Mouse (Mus musculus) telencephalon, adult 2 months (tissue): ENCODE measurements around the gene Metap1d.
A peak's percentile ranks its signal among the peaks of the same experiment; 100 is the strongest.

Experiments used
- DNase-seq: peaks from one replicate; pipeline ENCODE4 v3.0.0-alpha.2; 2011; ENCODE audit warnings: low read depth, low spot score

The Metap1d gene

GRCm38 (mm10) chr2:71474345-71474744 is 21.3 kb downstream of the Metap1d start:
- no peak for DNase-seq

GRCm38 (mm10) chr2:71475311-71475710 is 22.2 kb downstream of the Metap1d start:
- no peak for DNase-seq

DNA sequence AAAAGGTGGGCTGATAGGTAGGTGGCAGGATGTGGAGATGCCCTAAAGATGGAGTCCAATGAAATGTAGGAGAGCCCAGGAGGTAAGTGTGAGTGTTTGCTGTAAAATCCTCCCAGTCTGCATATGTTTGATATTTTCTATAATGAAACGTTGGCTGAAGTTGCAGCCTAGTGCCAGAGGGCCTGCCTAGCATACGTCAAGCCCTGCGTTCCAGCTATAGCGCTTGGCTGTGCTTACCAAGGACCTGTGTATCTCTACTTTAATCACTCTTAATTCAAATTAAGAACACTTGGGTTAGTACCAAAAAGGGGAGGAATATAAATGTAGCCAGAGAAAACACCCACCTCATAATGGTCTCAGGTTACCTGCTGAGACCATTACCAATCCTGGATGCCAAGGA is 22.7 kb downstream of the Metap1d start:
- no peak for DNase-seq

DNA sequence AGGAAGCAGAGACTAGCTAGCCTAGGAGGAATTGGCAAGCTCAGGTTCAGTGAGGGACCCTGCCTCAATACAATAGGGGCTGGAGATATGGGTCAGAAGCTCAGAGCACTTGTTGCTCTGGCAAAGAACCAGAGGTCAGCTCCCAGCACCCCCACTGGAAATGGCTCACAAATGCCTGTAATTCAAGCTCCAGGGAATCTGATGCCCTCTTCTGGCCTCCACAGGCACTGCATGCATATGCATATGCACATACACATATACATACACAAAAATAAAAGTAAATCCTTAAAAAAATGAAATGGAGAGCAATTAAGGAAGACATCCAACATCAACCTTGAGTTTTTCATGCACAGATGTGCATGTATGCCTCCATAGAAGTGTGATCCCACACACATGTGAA is 24.7 kb downstream of the Metap1d start:
- no peak for DNase-seq

DNA sequence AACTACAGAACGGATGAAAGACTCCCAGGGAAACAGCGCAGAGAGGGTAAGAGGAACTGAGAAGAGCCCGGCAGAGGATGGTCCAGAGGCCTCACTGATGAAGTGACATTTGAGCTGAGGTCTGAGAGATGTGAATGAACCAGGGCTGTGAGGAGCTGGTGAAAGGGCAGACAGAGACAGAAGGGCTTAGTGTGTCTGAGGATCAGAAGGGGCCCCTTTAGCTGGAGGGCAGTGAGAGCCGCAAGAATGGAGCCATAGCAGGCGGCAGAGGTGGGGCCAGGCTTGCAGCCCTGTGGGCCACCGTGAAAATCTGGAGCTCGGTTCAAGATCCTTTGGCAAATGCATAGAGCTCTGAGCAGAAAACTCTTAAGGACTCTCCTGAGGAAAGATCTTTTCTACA is 26.8 kb downstream of the Metap1d start:
- DNase-seq = no peak

GRCm38 (mm10) chr2:71481825-71482224 is 28.7 kb downstream of the Metap1d start:
- DNase-seq = no peak

DNA sequence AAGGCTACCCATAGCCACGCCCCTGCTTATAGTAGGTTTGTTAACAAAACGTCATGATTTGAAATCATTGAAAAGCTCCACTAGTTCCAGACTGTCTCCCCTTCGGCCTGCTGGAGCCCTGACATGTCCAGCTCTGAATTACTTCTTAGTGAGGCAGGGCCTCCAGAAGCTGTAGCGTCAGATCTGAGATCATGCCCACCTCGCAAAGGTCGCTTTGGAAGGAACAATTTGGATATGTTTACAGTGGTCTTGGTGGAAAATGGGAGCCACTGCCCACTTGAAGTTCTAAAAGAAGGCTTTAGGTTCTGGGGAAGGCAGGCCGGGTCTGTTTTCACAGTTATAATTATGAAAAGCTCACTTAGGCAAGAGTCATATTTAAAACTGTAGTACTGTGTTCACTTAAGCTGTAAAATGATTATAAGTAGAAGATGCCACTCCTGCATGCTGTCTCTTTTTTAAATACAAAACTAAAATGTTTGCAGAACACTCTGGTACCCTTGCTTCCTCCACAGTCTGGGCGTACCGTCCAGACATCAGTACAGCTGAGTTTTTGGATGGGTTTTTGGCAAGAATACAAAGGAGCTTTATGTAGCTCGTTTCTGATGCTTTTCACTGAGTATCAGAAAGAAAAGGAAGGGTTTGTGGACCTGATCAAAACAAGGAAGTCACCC is 30.1 kb downstream of the Metap1d start:
- no peak for DNase-seq

DNA sequence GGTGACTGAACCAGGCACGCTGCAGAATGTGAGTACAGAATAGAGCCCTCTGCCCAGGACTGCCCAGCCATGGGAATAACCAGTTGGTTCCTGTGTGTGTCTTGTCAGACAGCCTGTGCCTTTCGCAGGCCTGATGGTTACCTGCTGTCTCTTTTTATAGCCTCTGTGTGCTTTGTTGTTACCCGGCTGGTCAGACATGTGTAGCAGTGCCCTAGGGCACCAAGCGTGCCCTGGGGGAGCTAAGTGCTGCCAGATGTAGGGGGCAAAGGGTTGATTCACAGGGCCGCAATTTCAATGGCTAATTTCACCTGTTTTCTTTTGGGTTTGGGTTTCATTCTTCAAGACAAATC is 30.6 kb downstream of the Metap1d start:
- no peak for DNase-seq

DNA sequence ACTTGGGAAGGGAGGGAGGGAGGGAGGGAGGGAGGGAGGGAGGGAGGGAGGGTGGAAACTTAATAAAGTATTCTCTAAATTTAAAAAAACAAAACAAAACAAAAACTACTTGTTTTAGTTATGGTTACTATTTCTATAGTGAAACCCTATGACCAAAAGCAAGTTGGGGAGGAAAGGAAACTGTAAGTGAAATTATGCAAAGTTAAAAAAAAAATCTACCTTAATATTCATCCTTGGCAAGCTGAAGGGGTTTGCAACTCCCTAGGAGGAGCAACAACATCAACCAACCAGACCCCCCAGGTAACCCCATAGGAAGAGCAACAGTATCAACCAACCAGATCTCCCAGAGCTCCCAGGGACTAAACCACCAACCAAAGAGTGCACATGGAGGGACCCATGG is 38.2 kb downstream of the Metap1d start:
- DNase-seq = no peak

- no peak for DNase-seq
Observed at GRCm38 (mm10) chr2:71493161-71493683, 40.1 kb downstream of the Metap1d start.

GRCm38 (mm10) chr2:71494503-71494902 is 41.4 kb downstream of the Metap1d start:
- peak; percentile 57 for DNase-seq

DNA sequence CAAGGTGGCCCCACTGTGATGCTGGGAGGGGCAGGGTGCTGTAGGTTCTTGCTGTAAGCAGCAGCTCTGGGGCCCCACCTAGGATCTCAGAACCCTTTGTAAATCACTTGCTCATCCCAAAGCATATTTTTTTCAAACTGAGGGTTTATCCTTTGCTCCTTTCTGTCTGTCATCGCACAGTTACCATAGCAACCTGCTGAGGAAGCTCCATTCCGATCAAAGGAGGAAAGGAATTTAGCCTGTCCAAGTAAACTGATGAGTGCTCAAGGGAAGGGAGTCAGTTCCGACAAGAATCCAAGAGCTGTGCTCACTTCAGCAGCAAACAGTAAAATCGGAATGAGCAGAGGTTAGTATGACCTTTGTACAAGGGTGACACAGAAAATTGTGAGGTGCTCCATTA is 41.9 kb downstream of the Metap1d start:
- DNase-seq = no peak

GRCm38 (mm10) chr2:71497175-71497574 is 44.1 kb downstream of the Metap1d start:
- no peak for DNase-seq

- no peak for DNase-seq
Observed at GRCm38 (mm10) chr2:71499276-71500230, 46.5 kb downstream of the Metap1d start.

DNA sequence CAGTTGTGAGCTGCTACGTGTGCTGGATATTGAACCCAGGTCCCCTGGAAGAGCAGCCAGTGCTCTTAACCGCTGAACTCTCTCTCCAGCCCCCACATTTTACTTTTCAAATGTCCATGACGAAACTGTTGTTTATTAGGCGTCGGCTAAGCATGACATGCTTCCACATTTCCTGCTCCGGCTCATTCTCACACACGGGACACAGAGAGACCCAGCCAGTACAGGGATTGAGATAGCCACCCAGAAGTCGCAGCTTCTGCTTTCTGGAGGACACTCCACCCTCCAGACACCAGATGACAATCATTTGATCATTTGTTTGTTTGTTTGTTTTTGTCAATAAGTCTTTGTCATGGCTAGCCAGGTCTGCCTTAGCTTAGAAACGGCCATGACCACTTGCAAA is 51.8 kb downstream of the Metap1d start:
- no peak for DNase-seq

GRCm38 (mm10) chr2:71511209-71511608 is 58.1 kb downstream of the Metap1d start:
- DNase-seq = no peak

DNA sequence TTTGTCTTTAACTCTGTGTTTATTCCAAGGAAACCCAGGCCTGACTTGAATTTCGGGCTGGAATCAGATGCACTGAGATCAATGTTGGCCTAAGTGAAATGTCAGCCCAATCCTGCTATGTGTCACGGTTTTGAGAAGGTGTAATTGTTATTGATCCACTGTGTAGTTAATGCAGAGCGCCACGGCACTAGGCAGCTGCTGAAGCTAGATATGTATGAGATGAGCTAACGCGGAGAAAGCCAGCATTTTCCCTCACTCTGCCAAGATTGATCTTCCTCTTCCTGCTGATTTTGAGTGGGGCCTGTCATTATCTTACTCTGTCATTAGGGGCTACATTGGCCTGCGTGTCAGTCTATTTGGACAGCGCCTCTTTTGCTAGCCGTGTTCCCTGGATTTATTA is 59.2 kb downstream of the Metap1d start:
- DNase-seq = no peak

DNA sequence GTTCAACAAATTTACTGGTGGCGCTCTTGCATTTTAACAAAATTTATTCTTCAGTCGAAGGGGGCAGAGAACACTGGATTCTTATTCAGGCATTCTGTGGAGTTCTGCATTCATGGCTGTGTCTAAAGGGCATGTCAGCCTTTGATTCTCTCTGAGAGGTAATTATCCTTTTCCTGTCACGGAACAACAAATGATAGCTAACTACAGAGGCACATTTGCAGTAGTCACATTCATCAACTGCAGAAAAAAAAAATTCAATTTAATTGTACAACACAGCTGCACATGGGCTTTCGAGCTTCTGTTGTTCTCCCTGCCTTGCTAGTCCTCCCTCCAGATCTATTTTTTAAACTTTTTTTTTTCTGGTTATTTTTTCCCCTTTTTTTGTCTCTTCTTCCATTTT is 63.9 kb downstream of the Metap1d start:
- no peak for DNase-seq

- no peak for DNase-seq
Observed at GRCm38 (mm10) chr2:71517466-71518099, 64.5 kb downstream of the Metap1d start.

GRCm38 (mm10) chr2:71522871-71523270 is 69.8 kb downstream of the Metap1d start:
- DNase-seq = no peak

DNA sequence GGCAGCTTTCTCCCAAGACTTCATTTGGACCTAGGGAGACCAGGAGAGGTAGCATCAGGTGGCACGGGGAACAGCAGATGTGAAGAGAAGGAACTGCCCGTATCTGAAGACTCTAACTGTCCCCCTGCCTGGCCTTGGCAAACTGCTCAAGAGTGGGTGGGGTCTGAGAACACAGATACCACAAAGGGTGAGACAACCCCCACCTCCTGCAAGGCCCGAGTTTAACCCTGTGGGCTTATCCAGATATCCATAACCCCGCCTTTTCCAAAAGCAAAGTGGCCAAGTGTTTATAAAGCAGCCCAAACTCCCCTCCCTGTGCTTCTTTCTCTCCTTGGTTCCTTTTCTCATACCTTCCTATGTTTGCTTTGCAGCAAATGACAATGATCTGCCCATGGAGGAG is 70.4 kb downstream of the Metap1d start:
- no peak for DNase-seq

DNA sequence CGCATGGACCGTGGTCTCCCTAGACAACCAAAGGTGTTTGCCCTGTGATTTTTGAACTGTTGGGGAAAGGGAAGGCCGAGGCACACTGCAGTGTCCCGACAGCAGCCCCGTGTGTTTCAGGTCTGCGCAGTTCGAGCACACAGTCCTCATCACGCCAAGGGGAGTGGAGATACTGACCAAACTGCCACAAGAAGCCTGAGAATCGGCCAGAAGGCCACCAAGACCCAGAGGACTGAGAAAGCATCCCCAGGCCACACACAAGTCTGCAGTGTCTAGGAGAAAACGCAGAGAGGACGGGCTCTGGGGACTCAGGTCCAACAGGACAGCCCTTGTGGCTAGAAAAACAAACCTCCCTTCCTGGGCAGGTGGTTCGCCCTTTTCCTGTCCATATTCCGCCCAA is 71.7 kb downstream of the Metap1d start:
- DNase-seq = no peak
